Mouse (Mus musculus): ENCODE data around the gene Etv4. TPM values are rescaled to one million over a fixed set of nuclear protein-coding genes. Genes with fewer than 3 reads are reported as not detected.

Etv4 gene
- total and polyA plus RNA-seq, 3 experiments: 2.4 to 3.1 (median 2.4) TPM

DNA sequence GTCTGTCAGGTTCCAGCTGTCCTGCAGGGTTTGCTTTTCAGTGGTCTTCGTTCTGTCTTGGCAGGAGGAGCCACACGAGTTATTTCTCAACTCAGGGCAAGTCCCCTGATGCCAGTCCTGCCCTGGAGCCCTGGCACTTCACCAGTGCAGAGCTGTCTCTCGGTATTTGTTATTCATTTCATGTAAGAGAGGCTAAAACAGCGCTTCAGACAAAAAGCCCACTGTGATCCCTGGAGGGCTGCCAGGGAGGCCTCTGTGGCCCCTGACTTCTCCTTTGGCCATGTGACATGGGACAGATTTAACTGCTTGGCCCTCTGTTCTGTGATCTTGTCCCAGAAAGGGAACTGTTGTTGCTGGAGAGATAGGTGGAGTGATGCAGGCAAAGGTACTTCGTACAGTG, 26.7 kb downstream of the Etv4 start:
- peaks cover 0 to 19% of the 10 kb centered on the region in 2 experiments; a peak in 2 of 4 replicates for H3K4me1 ChIP-seq (ENCODE audit: control insufficient read depth in 1 of 2, insufficient read depth in 2 of 2)
- dilution Hi-C loops (cut with MboI; ENCODE audit: extremely low pct_ligation_motif_present, extremely low pct_unique_long_range_greater_than_20kb, low sequenced_read_pairs): no loop called here
- no peaks in the 10 kb centered on the region for H3K79me2 ChIP-seq (replicated peaks; ENCODE audit: control insufficient read depth, extremely low read depth, insufficient read depth, poor library complexity, severe bottlenecking)
- H3K4me2 ChIP-seq (ENCODE audit: insufficient read depth, low read depth, poor library complexity, severe bottlenecking): no peak overlapping the region
- H3K4me3 ChIP-seq (replicated peaks in 1 of 3; ENCODE audit: low read depth in 2 of 3, low read length in 2 of 3, poor library complexity in 1 of 3): no peak overlapping the region
- TF ChIP-seq ZMIZ1 (IDR thresholded peaks at IDR 0.05; ENCODE audit: low read depth, low read length): no peak
- no peak for TF ChIP-seq CHD2 (IDR thresholded peaks at IDR 0.05; ENCODE audit: low read length)
- TF ChIP-seq POLR2A (IDR thresholded peaks at IDR 0.05; ENCODE audit: low read depth, low read length): no peak
- no peak for TF ChIP-seq E2F4 (IDR thresholded peaks at IDR 0.05; ENCODE audit: insufficient replicate concordance, low read depth, low read length)
- TF ChIP-seq NELFE (IDR thresholded peaks at IDR 0.05; ENCODE audit: low read depth, low read length): no peak
- no peak for TF ChIP-seq KAT2A (IDR thresholded peaks at IDR 0.05; ENCODE audit: insufficient replicate concordance, low read length)
- TF ChIP-seq PAX5 (IDR thresholded peaks at IDR 0.05; ENCODE audit: low read length): no peak
- no peak for TF ChIP-seq RCOR1 (conservative IDR thresholded peaks at IDR 0.05; ENCODE audit: low read depth, low read length)
- TF ChIP-seq ZNF384 (IDR thresholded peaks at IDR 0.05; ENCODE audit: low read depth, low read length): no peak
- TF ChIP-seq CTCF (conservative IDR thresholded peaks at IDR 0.05 in 1 of 2, IDR thresholded peaks at IDR 0.05 in 1 of 2; ENCODE audit: low read depth in 2 of 2, low read length in 2 of 2): no peak
- no peak for TF ChIP-seq POLR2AphosphoS2 (IDR thresholded peaks at IDR 0.05; ENCODE audit: low read depth, low read length)
- TF ChIP-seq EP300 (IDR thresholded peaks at IDR 0.05; ENCODE audit: low read length): no peak
- no peak for TF ChIP-seq GABPA (IDR thresholded peaks at IDR 0.05; ENCODE audit: insufficient replicate concordance, low read depth, low read length)
- no peak for TF ChIP-seq JUND (conservative IDR thresholded peaks at IDR 0.05; ENCODE audit: low read depth, low read length)
- TF ChIP-seq UBTF (IDR thresholded peaks at IDR 0.05; ENCODE audit: low read depth, low read length): no peak
- no peak for TF ChIP-seq USF2 (conservative IDR thresholded peaks at IDR 0.05; ENCODE audit: low read depth, low read length)
- no peak for TF ChIP-seq USF1 (IDR thresholded peaks at IDR 0.05; ENCODE audit: low read depth, low read length)
- TF ChIP-seq MEF2A (IDR thresholded peaks at IDR 0.05; ENCODE audit: borderline replicate concordance, low read depth, low read length): no peak
- H3K9me3 ChIP-seq (replicated peaks; ENCODE audit: low read length): no peaks in the 10 kb centered on the region
- H3K27me3 ChIP-seq (replicated peaks): no peaks in the 10 kb centered on the region
- H3K36me3 ChIP-seq (replicated peaks in 1 of 2; ENCODE audit: control insufficient read depth in 1 of 2, insufficient read depth in 1 of 2, low read length in 1 of 2): peaks cover 67 to 93% of the 10 kb centered on the region in 2 experiments
- no peak overlapping the region for H3K27ac ChIP-seq (ENCODE audit: insufficient read depth, low read depth)
- no peak for DNase-seq (ENCODE audit: extremely low read depth)
- in situ Hi-C loops (cut with MboI; ENCODE audit: low pct_ligation_motif_present, low pct_unique_long_range_greater_than_20kb, low sequenced_read_pairs): no loop called here
- H3K9ac ChIP-seq (ENCODE audit: insufficient read depth, low read depth): no peak overlapping the region

DNA sequence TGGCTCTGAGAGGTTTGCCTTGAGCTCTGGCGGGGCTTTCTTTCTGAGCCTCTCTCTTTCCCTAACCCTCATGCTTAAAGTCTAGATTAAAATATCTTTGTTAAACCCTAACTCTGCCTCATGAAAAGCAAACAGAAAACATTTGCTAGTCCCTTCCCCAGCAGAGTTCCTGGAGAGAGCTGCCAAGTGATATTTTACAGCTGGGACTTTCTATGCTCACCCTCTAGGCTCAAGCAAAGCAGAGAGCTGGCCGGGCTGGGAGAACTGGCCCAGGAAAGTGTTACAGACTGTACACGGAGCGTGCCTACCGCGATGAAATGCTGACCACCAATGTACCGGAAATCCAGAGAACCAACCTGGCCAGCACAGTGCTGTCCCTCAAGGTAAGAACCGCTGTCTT, 27.8 kb downstream of the Etv4 start:
- Histone ChIP-seq H3K36me3 (replicated peaks in 1 of 2; ENCODE audit: control insufficient read depth in 1 of 2, insufficient read depth in 1 of 2, low read length in 1 of 2) (peaks cover 77 to 95% of the 10 kb centered on the region in 2 experiments), H3K9me3 (replicated peaks; ENCODE audit: low read length) (no peaks in the 10 kb centered on the region), H3K4me3 (replicated peaks in 1 of 3; ENCODE audit: low read depth in 2 of 3, low read length in 2 of 3, poor library complexity in 1 of 3) (no peak overlapping the region), H3K9ac (ENCODE audit: insufficient read depth, low read depth) (no peak overlapping the region), H3K27me3 (replicated peaks) (no peaks in the 10 kb centered on the region), H3K4me1 (ENCODE audit: control insufficient read depth in 1 of 2, insufficient read depth in 2 of 2) (peaks cover 0 to 19% of the 10 kb centered on the region in 2 experiments; a peak in 2 of 4 replicates), H3K27ac (ENCODE audit: insufficient read depth, low read depth) (no peak overlapping the region), H3K4me2 (ENCODE audit: insufficient read depth, low read depth, poor library complexity, severe bottlenecking) (no peak overlapping the region), H3K79me2 (replicated peaks; ENCODE audit: control insufficient read depth, extremely low read depth, insufficient read depth, poor library complexity, severe bottlenecking) (no peaks in the 10 kb centered on the region)
- dilution Hi-C loops (cut with MboI; ENCODE audit: extremely low pct_ligation_motif_present, extremely low pct_unique_long_range_greater_than_20kb, low sequenced_read_pairs): no loop called here
- in situ Hi-C loops (cut with MboI; ENCODE audit: low pct_ligation_motif_present, low pct_unique_long_range_greater_than_20kb, low sequenced_read_pairs): no loop called here
- DNase-seq (ENCODE audit: extremely low read depth): no peak
- TF ChIP-seq ELF1 (IDR thresholded peaks at IDR 0.05; ENCODE audit: low read depth, low read length) (no peak), MAFK (IDR thresholded peaks at IDR 0.05; ENCODE audit: insufficient replicate concordance, low read length) (no peak), MXI1 (IDR thresholded peaks at IDR 0.05; ENCODE audit: low read depth, low read length) (no peak), TCF12 (IDR thresholded peaks at IDR 0.05; ENCODE audit: low read depth, low read length) (no peak), CHD2 (IDR thresholded peaks at IDR 0.05; ENCODE audit: low read length) (no peak), USF2 (conservative IDR thresholded peaks at IDR 0.05; ENCODE audit: low read depth, low read length) (no peak)
